18 mouse cellular contexts compared by ENCODE assay signal in genomic region chr11:72255629-72256028, GRCm38 (mm10). TPM values are rescaled to one million over a fixed set of nuclear protein-coding genes. Genes with fewer than 3 reads are reported as not detected.
"Had no signal": no experiment of that assay in that cellular context is flagged by ENCODE, and none has a peak within 500 bp of the region (broad histone marks: within the 10 kb centered on the region; RNA-seq: fewer than 3 reads in every experiment).

No protein-coding gene starts in this region.

- H3K27me3 ChIP-seq: stomach, embryonic 15.5 days had no signal

- H3K36me3 ChIP-seq: neural tube, embryonic 15.5 days; stomach, embryonic 15.5 days had no signal

- H3K27ac ChIP-seq: neural tube, embryonic 15.5 days; stomach, embryonic 15.5 days; stomach, postnatal 0 days had no signal

- DNase-seq: retina, postnatal 1 day; right cerebral cortex, adult 18-20 months; right cerebral cortex, postnatal 14 days; right cerebral cortex, postnatal 25 days; right cerebral cortex, postnatal 4 days; spleen, adult 18-20 months; thymus, adult 18-20 months; thymus, adult 2 months; thymus, postnatal 14 days; thymus, postnatal 25 days; thymus, postnatal 36 days; thymus, postnatal 4 days had no signal

- H3K9me3 ChIP-seq: neural tube, embryonic 15.5 days; stomach, embryonic 15.5 days had no signal

- H3K4me1 ChIP-seq: neural tube, embryonic 15.5 days; stomach, embryonic 15.5 days had no signal

- H3K4me3 ChIP-seq: neural tube, embryonic 15.5 days; stomach, embryonic 15.5 days had no signal

- H3K4me2 ChIP-seq: neural tube, embryonic 15.5 days; stomach, embryonic 15.5 days had no signal

- H3K9ac ChIP-seq: neural tube, embryonic 15.5 days; stomach, embryonic 15.5 days had no signal

RNA-seq across cellular contexts. Expression of gene Slc13a5, which starts 11.4 kb away (rescaled TPM):
- polyA plus RNA-seq: small intestine, adult 2 months; spleen, adult 2 months; thymus, postnatal 0 days had no signal
